Comparison of ENCODE assay signal across 10 mouse cellular contexts in genomic region chr7:78566617-78567016, GRCm38 (mm10).
DNase-seq lines count a peak whose midpoint lies in the region; ATAC-seq and TF ChIP-seq lines count a peak whose summit lies in the region.
"Had no signal": no experiment of that assay in that cellular context is flagged by ENCODE, and none has a peak within 500 bp of the region (broad histone marks: within the 10 kb centered on the region; RNA-seq: fewer than 3 reads in every experiment).

No protein-coding gene starts in this region.

- dilution Hi-C loops in CH12.LX (cut with MboI; ENCODE audit: extremely low pct_ligation_motif_present, extremely low pct_unique_long_range_greater_than_20kb, low sequenced_read_pairs) = no loop called here

- WGBS in kidney, embryonic 14.5 days = 29% methylated on average over 3 of the region's 3 CpGs
- 27% methylated on average over 3 of the region's 3 CpGs for WGBS in kidney, postnatal 0 days

- no peaks in the 10 kb centered on the region for H3K36me3 ChIP-seq in kidney, embryonic 14.5 days (ENCODE audit: control insufficient read depth, insufficient read depth, low read length)
- H3K36me3 ChIP-seq in CH12.LX (replicated peaks in 1 of 2; ENCODE audit: control insufficient read depth in 1 of 2, insufficient read depth in 1 of 2, low read length in 1 of 2) = no peaks in the 10 kb centered on the region
- no peaks in the 10 kb centered on the region for H3K36me3 ChIP-seq in kidney, postnatal 0 days (ENCODE audit: insufficient read depth, low read length)
- H3K36me3 ChIP-seq: liver, embryonic 15.5 days; stomach, embryonic 15.5 days had no signal

- no peak overlapping the region for H3K4me3 ChIP-seq in kidney, embryonic 14.5 days (ENCODE audit: low read length)
- no peak overlapping the region for H3K4me3 ChIP-seq in CH12.LX (replicated peaks in 1 of 3; ENCODE audit: low read depth in 2 of 3, low read length in 2 of 3, poor library complexity in 1 of 3)
- H3K4me3 ChIP-seq in kidney, postnatal 0 days (replicated peaks; ENCODE audit: low read depth, low read length) = no peak overlapping the region
- H3K4me3 ChIP-seq: liver, embryonic 15.5 days; stomach, embryonic 15.5 days had no signal

- in situ Hi-C loops in CH12.LX (cut with MboI; ENCODE audit: low pct_ligation_motif_present, low pct_unique_long_range_greater_than_20kb, low sequenced_read_pairs) = no loop called here

- peaks cover 3% of the 10 kb centered on the region; the same call in 1 of the 2 replicates for H3K27me3 ChIP-seq in kidney, embryonic 14.5 days (ENCODE audit: control insufficient read depth, insufficient read depth, low read length)
- H3K27me3 ChIP-seq in CH12.LX (replicated peaks) = peaks cover 5% of the 10 kb centered on the region
- no peaks in the 10 kb centered on the region for H3K27me3 ChIP-seq in kidney, postnatal 0 days (ENCODE audit: insufficient read depth, low read length)
- H3K27me3 ChIP-seq: liver, embryonic 15.5 days; stomach, embryonic 15.5 days had no signal

- TF ChIP-seq CTCF in CH12.LX (conservative IDR thresholded peaks at IDR 0.05 in 1 of 2, IDR thresholded peaks at IDR 0.05 in 1 of 2; ENCODE audit: low read depth in 2 of 2, low read length in 2 of 2) = peak; percentile 55 to 61
- TF ChIP-seq CTCF in kidney, postnatal 0 days (IDR thresholded peaks at IDR 0.05; ENCODE audit: low read depth) = peak; percentile 85

- no peak overlapping the region for H3K9ac ChIP-seq in kidney, embryonic 14.5 days (ENCODE audit: low read depth, low read length)
- no peak overlapping the region for H3K9ac ChIP-seq in CH12.LX (ENCODE audit: insufficient read depth, low read depth)
- no peak overlapping the region for H3K9ac ChIP-seq in kidney, postnatal 0 days (ENCODE audit: low read depth, low read length)
- H3K9ac ChIP-seq: liver, embryonic 15.5 days; stomach, embryonic 15.5 days had no signal

- 0 out of 2 replicates have a peak, but pooled peaks cover 2% of the 10 kb centered on the region for H3K4me1 ChIP-seq in kidney, embryonic 14.5 days (ENCODE audit: control insufficient read depth, insufficient read depth, low read length)
- no peaks in the 10 kb centered on the region for H3K4me1 ChIP-seq in CH12.LX (ENCODE audit: control insufficient read depth in 1 of 2, insufficient read depth in 2 of 2)
- no peaks in the 10 kb centered on the region for H3K4me1 ChIP-seq in kidney, postnatal 0 days (replicated peaks; ENCODE audit: insufficient read depth, low read length)
- H3K4me1 ChIP-seq: liver, embryonic 15.5 days had no signal

- no peak overlapping the region for H3K4me2 ChIP-seq in kidney, embryonic 14.5 days (replicated peaks; ENCODE audit: low read depth, low read length)
- H3K4me2 ChIP-seq in CH12.LX (ENCODE audit: insufficient read depth, low read depth, poor library complexity, severe bottlenecking) = no peak overlapping the region
- no peak overlapping the region for H3K4me2 ChIP-seq in kidney, postnatal 0 days (ENCODE audit: low read length)
- H3K4me2 ChIP-seq: liver, embryonic 15.5 days; stomach, embryonic 15.5 days had no signal

- H3K79me2 ChIP-seq in CH12.LX (replicated peaks; ENCODE audit: control insufficient read depth, extremely low read depth, insufficient read depth, poor library complexity, severe bottlenecking) = no peaks in the 10 kb centered on the region

- no peak for DNase-seq in kidney, adult 11 months
- peak; percentile 18 for DNase-seq in CH12.LX (ENCODE audit: extremely low read depth)
- peak; percentile 29 for DNase-seq in T-cell, adult 2 months (ENCODE audit: low spot score)
- DNase-seq in kidney, postnatal 0 days (ENCODE audit: low spot score) = peak; percentile 68
- DNase-seq in left cerebral cortex, adult 9 months (ENCODE audit: low spot score in 2 of 2) = no peak
- no peak for DNase-seq in neural tube, embryonic 10.5 days (ENCODE audit: extremely low spot score, low spot score)
- DNase-seq in left cerebral cortex, adult 8-10 months (ENCODE audit: low spot score in 2 of 2) = no peak

- TF ChIP-seq POLR2A in CH12.LX (IDR thresholded peaks at IDR 0.05; ENCODE audit: low read depth, low read length) = no peak

- TF ChIP-seq RAD21 in CH12.LX (IDR thresholded peaks at IDR 0.05; ENCODE audit: low read depth, low read length) = peak; percentile 33

- no peak overlapping the region for H3K27ac ChIP-seq in kidney, embryonic 14.5 days (ENCODE audit: low read depth, low read length)
- no peak overlapping the region for H3K27ac ChIP-seq in CH12.LX (ENCODE audit: insufficient read depth, low read depth)
- H3K27ac ChIP-seq in kidney, postnatal 0 days = no peak overlapping the region
- H3K27ac ChIP-seq: liver, embryonic 15.5 days; stomach, embryonic 15.5 days had no signal

- H3K9me3 ChIP-seq in kidney, embryonic 14.5 days (ENCODE audit: control insufficient read depth, low read length) = no peaks in the 10 kb centered on the region
- peaks cover 5% of the 10 kb centered on the region for H3K9me3 ChIP-seq in CH12.LX (replicated peaks; ENCODE audit: low read length)
- no peaks in the 10 kb centered on the region for H3K9me3 ChIP-seq in kidney, postnatal 0 days (replicated peaks; ENCODE audit: low read length)
- H3K9me3 ChIP-seq: liver, embryonic 15.5 days; stomach, embryonic 15.5 days had no signal

- 0 out of 2 replicates have a peak, but pooled peaks have one; percentile 55 for ATAC-seq in kidney, embryonic 14.5 days (ENCODE audit: low FRiP score, low TSS enrichment)
- 0 out of 2 replicates have a peak, but pooled peaks have one; percentile 38 for ATAC-seq in kidney, postnatal 0 days (replicated peaks; ENCODE audit: low FRiP score, low read depth)

- no peak for TF ChIP-seq EP300 in CH12.LX (IDR thresholded peaks at IDR 0.05; ENCODE audit: low read length)

TF ChIP-seq in CH12.LX, 34 proteins besides CTCF, POLR2A, EP300 and RAD21:
- TF ChIP-seq SMC3 (IDR thresholded peaks at IDR 0.05; ENCODE audit: low read depth, low read length) = peak; percentile 55
- no peak for TF ChIP-seq BHLHE40 (IDR thresholded peaks at IDR 0.05; ENCODE audit: low read depth, low read length)

Comparison
In these comparisons a context has a peak if more than half of its experiments do, and no peak if none do; other contexts are left out.
1. DNase-seq: peak in CH12.LX (single experiment), T-cell, adult 2 months (single experiment) and kidney, postnatal 0 days (single experiment); none in kidney, adult 11 months (single experiment), left cerebral cortex, adult 9 months (0 of 2), neural tube, embryonic 10.5 days (single experiment) and left cerebral cortex, adult 8-10 months (0 of 2).